Mouse (Mus musculus) layer of hippocampus, postnatal 10 days (tissue): Measurements from ENCODE around the gene Nmd3. TPM values are rescaled to one million over a fixed set of nuclear protein-coding genes. Genes with fewer than 3 reads are reported as not detected.

ENCODE experiments used
- DNase-seq, 2 experiments: peaks; one replicate each; pipeline ENCODE4 v3.0.0; 2021; ENCODE audit warnings: low spot score in 2 of 2
- long read RNA-seq: library from polyadenylated mRNA; stranded (forward); transcript quantifications from one replicate; pipeline ENCODE4 v2.0.0, GENCODE M21; 2023
- total RNA-seq, 2 experiments: library from RNA; stranded (reverse); gene quantifications; 2 replicates each; pipeline ENCODE4 v1.2.3; 2021

Gene Nmd3
- total RNA-seq = 10 to 100 TPM; 53.8 to 57.0 TPM
- long read RNA-seq, full-length matches to known transcripts = 19 of 23 reads
- long read RNA-seq, partial matches to known transcripts = 2 of 23 reads
- long read RNA-seq, other reads (novel, unspliced or antisense) = 2 of 23 reads

- peak; percentile 84 to 92 for DNase-seq
These were observed at the start of gene Nmd3 for GRCm38 (mm10) chr3:69721814-69722186. Gene Nmd3, plus strand, starts transcription at chr3:69721985.

GRCm38 (mm10) chr3:69673351-69673750 is 48.4 kb upstream of the Nmd3 start:
- no peak for DNase-seq

- no peak for DNase-seq
These were observed 47.6 kb upstream of the Nmd3 start for GRCm38 (mm10) chr3:69674206-69674605.

- DNase-seq = no peak
These were observed 32.0 kb upstream of the Nmd3 start for GRCm38 (mm10) chr3:69689791-69690190.

GRCm38 (mm10) chr3:69690939-69691338 is 30.8 kb upstream of the Nmd3 start:
- DNase-seq = no peak

- no peak for DNase-seq
These were observed 21.8 kb upstream of the Nmd3 start for GRCm38 (mm10) chr3:69699851-69700500.

GRCm38 (mm10) chr3:69701905-69702304 is 19.9 kb upstream of the Nmd3 start:
- DNase-seq = no peak

- DNase-seq = no peak
These were observed 19.4 kb upstream of the Nmd3 start for GRCm38 (mm10) chr3:69702421-69702820.

GRCm38 (mm10) chr3:69709043-69709929 is 12.5 kb upstream of the Nmd3 start:
- no peak for DNase-seq

- DNase-seq = no peak
These were observed 9.7 kb upstream of the Nmd3 start for GRCm38 (mm10) chr3:69711907-69712600.

- DNase-seq = no peak
These were observed 4.3 kb upstream of the Nmd3 start for GRCm38 (mm10) chr3:69717476-69717875.

GRCm38 (mm10) chr3:69722187-69722867 is 542 bp downstream of the Nmd3 start:
- DNase-seq = peak; percentile 30 to 48

GRCm38 (mm10) chr3:69723161-69723560 is 1.4 kb downstream of the Nmd3 start:
- no peak for DNase-seq

- no peak for DNase-seq
These were observed 9.1 kb downstream of the Nmd3 start for GRCm38 (mm10) chr3:69730930-69731329.

GRCm38 (mm10) chr3:69733939-69734338 is 12.2 kb downstream of the Nmd3 start:
- DNase-seq = no peak

- DNase-seq = no peak
These were observed 33.4 kb downstream of the Nmd3 start for GRCm38 (mm10) chr3:69755192-69755591.

- DNase-seq = peak in 1 of 2 experiments; percentile 7
These were observed 34.2 kb downstream of the Nmd3 start for GRCm38 (mm10) chr3:69755968-69756367.

- peak; percentile 65 to 69 for DNase-seq
These were observed 34.7 kb downstream of the Nmd3 start for GRCm38 (mm10) chr3:69756499-69756898.

GRCm38 (mm10) chr3:69757456-69757855 is 35.7 kb downstream of the Nmd3 start:
- DNase-seq = no peak

GRCm38 (mm10) chr3:69760081-69760480 is 38.3 kb downstream of the Nmd3 start:
- no peak for DNase-seq

- no peak for DNase-seq
These were observed 39.4 kb downstream of the Nmd3 start for GRCm38 (mm10) chr3:69761195-69761594.
